Mouse (Mus musculus): ENCODE results near the gene Nsdhl.

DNA sequence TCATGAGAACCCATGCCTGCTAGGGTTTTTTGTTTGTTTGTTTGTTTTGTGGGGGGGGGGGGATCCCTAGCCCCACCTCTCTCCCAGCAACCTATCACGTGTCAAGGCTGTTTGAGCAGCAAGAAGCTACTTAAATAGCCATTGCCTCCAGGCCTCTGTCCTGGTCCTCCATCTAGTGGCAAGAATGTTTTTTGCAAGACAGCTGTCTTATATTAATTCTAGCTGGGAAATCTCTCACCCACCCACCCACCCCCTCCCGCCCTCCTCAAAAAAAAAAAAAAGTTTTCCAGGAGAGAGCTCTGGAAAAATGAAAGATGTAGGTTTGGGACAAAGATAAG is 10.0 kb upstream of the Nsdhl start:
- TF ChIP-seq POLR2A (IDR thresholded peaks at IDR 0.05; ENCODE audit: borderline replicate concordance, extremely low read depth, insufficient read depth, insufficient read length, poor library complexity, severe bottlenecking): no peak
- peak; percentile 51; the same call in 1 of the 2 replicates for TF ChIP-seq CTCF (IDR thresholded peaks at IDR 0.05; ENCODE audit: borderline replicate concordance, extremely low read depth, insufficient read depth, insufficient read length)
